Mouse (Mus musculus) hindbrain, embryonic 12.5 days (tissue): ENCODE measurements around the gene Adgrl3. TPM values are rescaled to one million over a fixed set of nuclear protein-coding genes. Genes with fewer than 3 reads are reported as not detected.

Experiments
- ATAC-seq: fragments of 200-750 bp; cut with Nextera tagmentation; 2 replicates; pipeline ENCODE4 v1.8.0; 2017; ENCODE audit warnings: moderate TSS enrichment; ENCODE audit not compliant: low FRiP score
- H3K27ac ChIP-seq: fragments of 300-500 bp; sonication (generic); 2 replicates; pipeline ENCODE4 v1.5.1; 2016; ENCODE audit warnings: mild to moderate bottlenecking
- H3K27me3 ChIP-seq: fragments of 300-500 bp; sonication (generic); 2 replicates; pipeline ENCODE4 v1.6.1; 2016; ENCODE audit warnings: mild to moderate bottlenecking
- H3K36me3 ChIP-seq: fragments of 300-500 bp; sonication (generic); 2 replicates; pipeline ENCODE4 v1.6.1; 2016; ENCODE audit warnings: mild to moderate bottlenecking
- H3K4me1 ChIP-seq: fragments of 300-500 bp; sonication (generic); 2 replicates; pipeline ENCODE4 v1.6.1; 2016
- H3K4me2 ChIP-seq: fragments of 300-500 bp; sonication (generic); replicated peaks from 2 replicates; pipeline ENCODE4 v1.6.1; 2016; ENCODE audit warnings: mild to moderate bottlenecking
- H3K4me3 ChIP-seq: fragments of 300-500 bp; sonication (generic); 2 replicates; pipeline ENCODE4 v1.5.1; 2016; ENCODE audit warnings: mild to moderate bottlenecking
- H3K9ac ChIP-seq: fragments of 300-500 bp; sonication (generic); 2 replicates; pipeline ENCODE4 v1.6.1; 2016; ENCODE audit warnings: mild to moderate bottlenecking, moderate library complexity
- H3K9me3 ChIP-seq: fragments of 300-500 bp; sonication (generic); replicated peaks from 2 replicates; pipeline ENCODE4 v1.6.1; 2016; ENCODE audit warnings: mild to moderate bottlenecking
- WGBS: fragments of 180-500 bp; shearing (Covaris S2); methylation state at CpG from one replicate; pipeline ENCODE4 v1.1.7; 2016; 5-methylcytosine and 5-hydroxymethylcytosine counted together
- polyA plus RNA-seq: library from polyadenylated mRNA; unstranded; fragments of >200 nt; fragmentation: Nextera tagmentation; extraction: Ambion mirVana; gene quantifications from 2 replicates; pipeline ENCODE4 v1.2.1, GENCODE M21; 2016

Gene Adgrl3
- polyA plus RNA-seq, 1 experiment from 2014 or later: 54.9 TPM

GRCm38 (mm10) chr5:81159013-81159412 is 139.1 kb downstream of the Adgrl3 start:
- 88% methylated on average over 12 of the region's 12 CpGs for WGBS
- Histone ChIP-seq H3K9ac (no peak overlapping the region), H3K27ac (no peak overlapping the region), H3K4me3 (no peak overlapping the region), H3K4me2 (no peak overlapping the region), H3K4me1 (peaks cover 21% of the 10 kb centered on the region), H3K36me3 (no peaks in the 10 kb centered on the region), H3K27me3 (no peaks in the 10 kb centered on the region), H3K9me3 (no peaks in the 10 kb centered on the region)
- ATAC-seq: no peak

GRCm38 (mm10) chr5:81160431-81160830 is 140.5 kb downstream of the Adgrl3 start:
- Histone ChIP-seq H3K27ac (0 out of 2 replicates have a peak overlapping the region, but pooled peaks have one; percentile 7), H3K4me1 (peaks cover 18% of the 10 kb centered on the region), H3K4me2 (no peak overlapping the region), H3K36me3 (no peaks in the 10 kb centered on the region), H3K27me3 (no peaks in the 10 kb centered on the region), H3K9ac (no peak overlapping the region), H3K4me3 (no peak overlapping the region), H3K9me3 (no peaks in the 10 kb centered on the region)
- ATAC-seq: no peak
- WGBS: 85% methylated on average over 6 of the region's 6 CpGs

GRCm38 (mm10) chr5:81188871-81189485 is 169.0 kb downstream of the Adgrl3 start:
- Histone ChIP-seq H3K4me3 (no peak overlapping the region), H3K27me3 (no peaks in the 10 kb centered on the region), H3K27ac (no peak overlapping the region), H3K9ac (no peak overlapping the region), H3K4me1 (no peaks in the 10 kb centered on the region; the same call in 1 of the 2 replicates), H3K4me2 (no peak overlapping the region), H3K36me3 (no peaks in the 10 kb centered on the region), H3K9me3 (no peaks in the 10 kb centered on the region)
- no peak for ATAC-seq
- 61% methylated on average over 4 of the region's 4 CpGs for WGBS

- Histone ChIP-seq H3K4me2 (no peak overlapping the region), H3K27me3 (no peaks in the 10 kb centered on the region), H3K9ac (no peak overlapping the region), H3K4me1 (peaks cover 3% of the 10 kb centered on the region), H3K9me3 (no peaks in the 10 kb centered on the region), H3K4me3 (no peak overlapping the region), H3K27ac (no peak overlapping the region), H3K36me3 (no peaks in the 10 kb centered on the region)
- ATAC-seq: no peak
Observed at GRCm38 (mm10) chr5:81200354-81200753, 180.4 kb downstream of the Adgrl3 start.

- WGBS: 43% methylated on average over 4 of the region's 4 CpGs
- peak; percentile 85; the same call in 1 of the 2 replicates for ATAC-seq
Observed at GRCm38 (mm10) chr5:81201885-81202284, 181.9 kb downstream of the Adgrl3 start.

GRCm38 (mm10) chr5:81218500-81219057 is 198.6 kb downstream of the Adgrl3 start:
- 44% methylated on average over 2 of the region's 2 CpGs for WGBS
- Histone ChIP-seq H3K9ac (no peak overlapping the region), H3K36me3 (no peaks in the 10 kb centered on the region), H3K4me2 (no peak overlapping the region), H3K4me1 (0 out of 2 replicates have a peak, but pooled peaks cover 6% of the 10 kb centered on the region), H3K4me3 (no peak overlapping the region), H3K9me3 (no peaks in the 10 kb centered on the region), H3K27me3 (no peaks in the 10 kb centered on the region), H3K27ac (no peak overlapping the region)
- ATAC-seq: peak; percentile 87

More at GRCm38 (mm10) chr5:81201885-81202284, 181.9 kb downstream of the Adgrl3 start:
- H3K4me3 ChIP-seq: no peak overlapping the region
- H3K4me2 ChIP-seq: no peak overlapping the region
- no peaks in the 10 kb centered on the region for H3K36me3 ChIP-seq
- no peak overlapping the region for H3K9ac ChIP-seq
- peaks cover 3% of the 10 kb centered on the region for H3K4me1 ChIP-seq
- no peaks in the 10 kb centered on the region for H3K9me3 ChIP-seq
- H3K27ac ChIP-seq: no peak overlapping the region
- H3K27me3 ChIP-seq: no peaks in the 10 kb centered on the region

GRCm38 (mm10) chr5:81224465-81224864 is 204.5 kb downstream of the Adgrl3 start:
- Histone ChIP-seq H3K4me3 (no peak overlapping the region), H3K9ac (no peak overlapping the region), H3K27me3 (no peaks in the 10 kb centered on the region), H3K9me3 (no peaks in the 10 kb centered on the region), H3K36me3 (no peaks in the 10 kb centered on the region), H3K4me2 (no peak overlapping the region), H3K4me1 (no peaks in the 10 kb centered on the region), H3K27ac (no peak overlapping the region)
- no peak for ATAC-seq
- 73% methylated on average over 6 of the region's 6 CpGs for WGBS

- H3K4me2 ChIP-seq: no peak overlapping the region
- H3K4me1 ChIP-seq: no peaks in the 10 kb centered on the region
- no peaks in the 10 kb centered on the region for H3K36me3 ChIP-seq
- no peaks in the 10 kb centered on the region for H3K9me3 ChIP-seq
- 92% methylated on average over 2 of the region's 2 CpGs for WGBS
- H3K27ac ChIP-seq: no peak overlapping the region
- no peak overlapping the region for H3K4me3 ChIP-seq
- no peaks in the 10 kb centered on the region for H3K27me3 ChIP-seq
- no peak for ATAC-seq
- H3K9ac ChIP-seq: no peak overlapping the region
Observed at GRCm38 (mm10) chr5:81225486-81225885, 205.5 kb downstream of the Adgrl3 start.

GRCm38 (mm10) chr5:81227256-81227655 is 207.3 kb downstream of the Adgrl3 start:
- no peaks in the 10 kb centered on the region for H3K4me1 ChIP-seq
- H3K9me3 ChIP-seq: no peaks in the 10 kb centered on the region
- no peak overlapping the region for H3K4me2 ChIP-seq
- H3K4me3 ChIP-seq: no peak overlapping the region
- no peaks in the 10 kb centered on the region for H3K36me3 ChIP-seq
- no peak overlapping the region for H3K9ac ChIP-seq
- no peak for ATAC-seq
- no peak overlapping the region for H3K27ac ChIP-seq
- no peaks in the 10 kb centered on the region for H3K27me3 ChIP-seq

- no peak overlapping the region for H3K4me2 ChIP-seq
- WGBS: 69% methylated on average over 5 of the region's 5 CpGs
- ATAC-seq: no peak
Observed at GRCm38 (mm10) chr5:81248724-81249123, 228.8 kb downstream of the Adgrl3 start.

GRCm38 (mm10) chr5:81256091-81256490 is 236.2 kb downstream of the Adgrl3 start:
- ATAC-seq: no peak
- Histone ChIP-seq H3K9me3 (no peaks in the 10 kb centered on the region), H3K4me3 (no peak overlapping the region), H3K4me2 (no peak overlapping the region), H3K27ac (no peak overlapping the region), H3K36me3 (no peaks in the 10 kb centered on the region), H3K27me3 (no peaks in the 10 kb centered on the region), H3K9ac (no peak overlapping the region), H3K4me1 (no peaks in the 10 kb centered on the region)
- 90% methylated on average over 3 of the region's 3 CpGs for WGBS

More at GRCm38 (mm10) chr5:81248724-81249123, 228.8 kb downstream of the Adgrl3 start:
- H3K9me3 ChIP-seq: no peaks in the 10 kb centered on the region
- H3K4me3 ChIP-seq: no peak overlapping the region
- no peak overlapping the region for H3K27ac ChIP-seq
- no peaks in the 10 kb centered on the region for H3K36me3 ChIP-seq
- H3K9ac ChIP-seq: no peak overlapping the region
- no peaks in the 10 kb centered on the region for H3K27me3 ChIP-seq
- no peaks in the 10 kb centered on the region for H3K4me1 ChIP-seq

- Histone ChIP-seq H3K4me2 (no peak overlapping the region), H3K4me3 (no peak overlapping the region), H3K9ac (no peak overlapping the region), H3K27me3 (no peaks in the 10 kb centered on the region), H3K27ac (no peak overlapping the region), H3K4me1 (no peaks in the 10 kb centered on the region), H3K36me3 (no peaks in the 10 kb centered on the region), H3K9me3 (no peaks in the 10 kb centered on the region)
- no peak for ATAC-seq
- 86% methylated on average over 3 of the region's 3 CpGs for WGBS
Observed at GRCm38 (mm10) chr5:81269689-81270088, 249.8 kb downstream of the Adgrl3 start.
